Mouse (Mus musculus): ENCODE measurements around the gene Gm37419. TPM values are rescaled to one million over a fixed set of nuclear protein-coding genes. Genes with fewer than 3 reads are reported as not detected.

The Gm37419 gene
- polyA plus RNA-seq, 1 experiment from 2014 or later: not detected

DNA sequence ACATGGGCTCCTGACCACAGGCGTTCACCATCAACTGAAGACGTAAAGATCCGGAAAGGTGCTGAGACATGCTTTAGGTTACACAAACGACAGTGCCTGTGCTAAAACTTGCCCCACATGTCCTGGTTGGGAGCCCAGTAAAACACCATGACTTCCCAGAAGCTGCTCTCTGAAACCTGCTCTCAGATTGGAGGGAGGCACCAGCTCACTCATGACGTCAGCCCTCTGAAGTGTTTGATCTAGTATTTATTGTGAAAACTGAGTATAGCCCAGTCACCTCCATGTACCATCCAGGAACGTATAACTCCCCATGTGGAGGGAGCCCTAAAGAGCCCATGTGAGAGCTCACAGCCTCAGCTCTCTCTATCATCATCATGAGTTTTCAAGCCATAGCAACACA is 9.6 kb downstream of the Gm37419 start:
- Histone ChIP-seq H3K9ac (ENCODE audit: low read depth, low read length) (no peak overlapping the region), H3K4me2 (ENCODE audit: low read depth, low read length) (no peak overlapping the region), H3K4me1 (ENCODE audit: control insufficient read depth, insufficient read depth, low read length) (peaks cover 7% of the 10 kb centered on the region), H3K9me3 (ENCODE audit: control insufficient read depth, low read length) (no peaks in the 10 kb centered on the region), H3K27ac (replicated peaks; ENCODE audit: low read depth, low read length) (no peak overlapping the region), H3K27me3 (replicated peaks; ENCODE audit: control insufficient read depth, insufficient read depth, low read length) (no peaks in the 10 kb centered on the region), H3K36me3 (ENCODE audit: control insufficient read depth, insufficient read depth, low read length) (no peaks in the 10 kb centered on the region), H3K4me3 (ENCODE audit: low read depth, low read length) (no peak overlapping the region)
- no peak for ATAC-seq (ENCODE audit: low read depth)
- no peak for DNase-seq (ENCODE audit: low spot score)
- 75% methylated on average over 6 of the region's 6 CpGs for WGBS

DNA sequence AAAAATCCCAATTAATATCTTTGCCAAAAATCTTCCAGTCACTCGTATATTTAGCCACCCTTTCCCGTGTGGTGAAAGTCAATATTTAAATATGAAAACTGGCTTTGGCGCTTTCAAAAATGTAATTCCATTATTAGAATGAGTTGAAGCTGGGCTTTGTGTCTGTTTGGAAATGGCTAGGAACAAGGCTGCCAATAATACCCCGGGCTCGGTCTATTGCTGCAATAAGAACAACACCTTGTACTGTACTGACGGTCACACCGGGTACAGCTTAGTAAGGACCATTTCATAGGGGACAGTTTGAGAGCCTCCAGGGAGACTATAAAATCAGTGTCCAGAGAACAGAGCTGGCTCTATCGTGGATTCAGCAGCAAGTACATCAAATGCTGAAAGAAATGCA is 17.6 kb downstream of the Gm37419 start:
- ATAC-seq (ENCODE audit: low read depth) (no peak), DNase-seq (ENCODE audit: low spot score) (no peak)
- Histone ChIP-seq H3K4me3 (ENCODE audit: low read depth, low read length) (no peak overlapping the region), H3K9me3 (ENCODE audit: control insufficient read depth, low read length) (no peaks in the 10 kb centered on the region), H3K4me1 (ENCODE audit: control insufficient read depth, insufficient read depth, low read length) (no peaks in the 10 kb centered on the region), H3K9ac (ENCODE audit: low read depth, low read length) (no peak overlapping the region), H3K4me2 (ENCODE audit: low read depth, low read length) (no peak overlapping the region), H3K27ac (replicated peaks; ENCODE audit: low read depth, low read length) (no peak overlapping the region), H3K36me3 (ENCODE audit: control insufficient read depth, insufficient read depth, low read length) (no peaks in the 10 kb centered on the region), H3K27me3 (replicated peaks; ENCODE audit: control insufficient read depth, insufficient read depth, low read length) (no peaks in the 10 kb centered on the region)
- 80% methylated on average over 8 of the region's 8 CpGs for WGBS

- Histone ChIP-seq H3K9ac (ENCODE audit: low read depth, low read length) (no peak overlapping the region), H3K27me3 (replicated peaks; ENCODE audit: control insufficient read depth, insufficient read depth, low read length) (no peaks in the 10 kb centered on the region), H3K36me3 (ENCODE audit: control insufficient read depth, insufficient read depth, low read length) (no peaks in the 10 kb centered on the region), H3K4me2 (ENCODE audit: low read depth, low read length) (no peak overlapping the region), H3K9me3 (ENCODE audit: control insufficient read depth, low read length) (no peaks in the 10 kb centered on the region), H3K27ac (replicated peaks; ENCODE audit: low read depth, low read length) (no peak overlapping the region), H3K4me1 (ENCODE audit: control insufficient read depth, insufficient read depth, low read length) (no peaks in the 10 kb centered on the region), H3K4me3 (ENCODE audit: low read depth, low read length) (no peak overlapping the region)
- DNase-seq (ENCODE audit: low spot score) (no peak), ATAC-seq (ENCODE audit: low read depth) (no peak)
- 93% methylated on average over 2 of the region's 2 CpGs for WGBS
Measured at GRCm38 (mm10) chr16:24009891-24010290, 21.6 kb downstream of the Gm37419 start.

- no peaks in the 10 kb centered on the region for H3K27me3 ChIP-seq (replicated peaks; ENCODE audit: control insufficient read depth, insufficient read depth, low read length)
- no peaks in the 10 kb centered on the region for H3K4me1 ChIP-seq (ENCODE audit: control insufficient read depth, insufficient read depth, low read length)
- DNase-seq (ENCODE audit: low spot score) (no peak), ATAC-seq (ENCODE audit: low read depth) (no peak)
- no peaks in the 10 kb centered on the region for H3K36me3 ChIP-seq (ENCODE audit: control insufficient read depth, insufficient read depth, low read length)
- no peak overlapping the region for H3K4me2 ChIP-seq (ENCODE audit: low read depth, low read length)
- no peak overlapping the region for H3K27ac ChIP-seq (replicated peaks; ENCODE audit: low read depth, low read length)
- no peak overlapping the region for H3K4me3 ChIP-seq (ENCODE audit: low read depth, low read length)
- H3K9ac ChIP-seq (ENCODE audit: low read depth, low read length): no peak overlapping the region
- 74% methylated on average over 3 of the region's 3 CpGs for WGBS
- H3K9me3 ChIP-seq (ENCODE audit: control insufficient read depth, low read length): no peaks in the 10 kb centered on the region
Measured at GRCm38 (mm10) chr16:24011306-24011705, 23.0 kb downstream of the Gm37419 start.

GRCm38 (mm10) chr16:24012066-24012465 is 23.8 kb downstream of the Gm37419 start:
- 40% methylated on average over 3 of the region's 3 CpGs for WGBS
- Histone ChIP-seq H3K9ac (ENCODE audit: low read depth, low read length) (no peak overlapping the region), H3K27me3 (replicated peaks; ENCODE audit: control insufficient read depth, insufficient read depth, low read length) (no peaks in the 10 kb centered on the region), H3K4me1 (ENCODE audit: control insufficient read depth, insufficient read depth, low read length) (no peaks in the 10 kb centered on the region), H3K9me3 (ENCODE audit: control insufficient read depth, low read length) (no peaks in the 10 kb centered on the region), H3K4me3 (ENCODE audit: low read depth, low read length) (no peak overlapping the region), H3K4me2 (ENCODE audit: low read depth, low read length) (no peak overlapping the region), H3K27ac (replicated peaks; ENCODE audit: low read depth, low read length) (no peak overlapping the region), H3K36me3 (ENCODE audit: control insufficient read depth, insufficient read depth, low read length) (no peaks in the 10 kb centered on the region)
- ATAC-seq (ENCODE audit: low read depth): no peak
- DNase-seq (ENCODE audit: low spot score): no peak

GRCm38 (mm10) chr16:24014378-24014777 is 26.1 kb downstream of the Gm37419 start:
- Histone ChIP-seq H3K4me3 (ENCODE audit: low read depth, low read length) (no peak overlapping the region), H3K9me3 (ENCODE audit: control insufficient read depth, low read length) (no peaks in the 10 kb centered on the region), H3K36me3 (ENCODE audit: control insufficient read depth, insufficient read depth, low read length) (no peaks in the 10 kb centered on the region), H3K4me2 (ENCODE audit: low read depth, low read length) (no peak overlapping the region), H3K27ac (replicated peaks; ENCODE audit: low read depth, low read length) (no peak overlapping the region), H3K9ac (ENCODE audit: low read depth, low read length) (no peak overlapping the region), H3K27me3 (replicated peaks; ENCODE audit: control insufficient read depth, insufficient read depth, low read length) (no peaks in the 10 kb centered on the region), H3K4me1 (ENCODE audit: control insufficient read depth, insufficient read depth, low read length) (no peaks in the 10 kb centered on the region)
- DNase-seq (ENCODE audit: low spot score) (no peak), ATAC-seq (ENCODE audit: low read depth) (no peak)
- 78% methylated on average over 3 of the region's 3 CpGs for WGBS

GRCm38 (mm10) chr16:24016273-24016672 is 28.0 kb downstream of the Gm37419 start:
- ATAC-seq (ENCODE audit: low read depth): no peak
- Histone ChIP-seq H3K27me3 (replicated peaks; ENCODE audit: control insufficient read depth, insufficient read depth, low read length) (no peaks in the 10 kb centered on the region), H3K4me2 (ENCODE audit: low read depth, low read length) (no peak overlapping the region), H3K9ac (ENCODE audit: low read depth, low read length) (no peak overlapping the region), H3K4me1 (ENCODE audit: control insufficient read depth, insufficient read depth, low read length) (no peaks in the 10 kb centered on the region), H3K4me3 (ENCODE audit: low read depth, low read length) (no peak overlapping the region), H3K36me3 (ENCODE audit: control insufficient read depth, insufficient read depth, low read length) (no peaks in the 10 kb centered on the region), H3K27ac (replicated peaks; ENCODE audit: low read depth, low read length) (no peak overlapping the region), H3K9me3 (ENCODE audit: control insufficient read depth, low read length) (no peaks in the 10 kb centered on the region)
- 59% methylated on average over 6 of the region's 6 CpGs for WGBS
- no peak for DNase-seq (ENCODE audit: low spot score)

DNA sequence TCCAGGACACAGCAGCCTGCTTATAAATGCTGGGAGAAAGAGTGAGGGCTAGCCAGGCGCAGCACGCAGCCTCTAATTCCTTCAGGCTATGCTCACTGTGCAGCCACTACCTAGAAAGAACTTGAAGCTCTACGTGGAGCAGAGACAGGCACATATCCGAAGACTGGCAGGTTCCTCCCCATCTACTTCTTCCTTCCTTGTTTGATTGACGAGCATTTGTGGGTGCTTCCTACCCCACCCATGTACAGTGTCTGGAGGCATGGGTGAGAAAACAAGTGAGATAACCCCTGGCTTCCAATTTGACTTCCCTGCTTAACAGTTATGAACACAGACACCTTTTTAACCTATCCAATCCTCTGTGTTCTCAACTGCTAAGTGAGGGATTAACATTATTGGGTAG is 28.5 kb downstream of the Gm37419 start:
- ATAC-seq (ENCODE audit: low read depth) (no peak), DNase-seq (ENCODE audit: low spot score) (no peak)
- H3K9ac ChIP-seq (ENCODE audit: low read depth, low read length): no peak overlapping the region
- H3K27ac ChIP-seq (replicated peaks; ENCODE audit: low read depth, low read length): no peak overlapping the region
- no peak overlapping the region for H3K4me3 ChIP-seq (ENCODE audit: low read depth, low read length)
- H3K9me3 ChIP-seq (ENCODE audit: control insufficient read depth, low read length): no peaks in the 10 kb centered on the region
- no peaks in the 10 kb centered on the region for H3K36me3 ChIP-seq (ENCODE audit: control insufficient read depth, insufficient read depth, low read length)
- H3K4me1 ChIP-seq (ENCODE audit: control insufficient read depth, insufficient read depth, low read length): no peaks in the 10 kb centered on the region
- H3K4me2 ChIP-seq (ENCODE audit: low read depth, low read length): no peak overlapping the region
- 70% methylated on average over 5 of the region's 5 CpGs for whole genome bisulfite sequencing
- H3K27me3 ChIP-seq (replicated peaks; ENCODE audit: control insufficient read depth, insufficient read depth, low read length): no peaks in the 10 kb centered on the region

- H3K36me3 ChIP-seq (ENCODE audit: control insufficient read depth, insufficient read depth, low read length): no peaks in the 10 kb centered on the region
- no peak overlapping the region for H3K4me3 ChIP-seq (ENCODE audit: low read depth, low read length)
- H3K27me3 ChIP-seq (replicated peaks; ENCODE audit: control insufficient read depth, insufficient read depth, low read length): no peaks in the 10 kb centered on the region
- 63% methylated on average over 1 of the region's 1 CpGs for WGBS
- no peak overlapping the region for H3K4me2 ChIP-seq (ENCODE audit: low read depth, low read length)
- no peak for DNase-seq (ENCODE audit: low spot score)
- H3K9ac ChIP-seq (ENCODE audit: low read depth, low read length): no peak overlapping the region
- no peaks in the 10 kb centered on the region for H3K4me1 ChIP-seq (ENCODE audit: control insufficient read depth, insufficient read depth, low read length)
- ATAC-seq (ENCODE audit: low read depth): no peak
- no peaks in the 10 kb centered on the region for H3K9me3 ChIP-seq (ENCODE audit: control insufficient read depth, low read length)
- H3K27ac ChIP-seq (replicated peaks; ENCODE audit: low read depth, low read length): no peak overlapping the region
Measured at GRCm38 (mm10) chr16:24021722-24022121, 33.4 kb downstream of the Gm37419 start.
